Mouse (Mus musculus) c-Kit-positive CD71-positive TER-119-negative erythroid progenitor cells, embryonic 14.5 days (primary cell): ENCODE results near the gene C1qtnf3.

Experiments
- DNase-seq: peaks from one replicate; pipeline ENCODE4 v3.0.0-alpha.2; 2013; ENCODE audit warnings: low read depth

The C1qtnf3 gene

GRCm38 (mm10) chr15:10951951-10952759 lies at the start of gene C1qtnf3:
C1qtnf3 (plus strand) TSS chr15:10952332.
- DNase-seq: no peak

- no peak for DNase-seq
Observed at GRCm38 (mm10) chr15:10902360-10902759, 49.8 kb upstream of the C1qtnf3 start.

- no peak for DNase-seq
Observed at GRCm38 (mm10) chr15:10916611-10917311, 35.4 kb upstream of the C1qtnf3 start.

- no peak for DNase-seq
Observed at GRCm38 (mm10) chr15:10917312-10917660, 34.8 kb upstream of the C1qtnf3 start.

GRCm38 (mm10) chr15:10920212-10920611 lies 31.9 kb upstream of the C1qtnf3 start:
- no peak for DNase-seq

- no peak for DNase-seq
Observed at GRCm38 (mm10) chr15:10921064-10921463, 31.1 kb upstream of the C1qtnf3 start.

GRCm38 (mm10) chr15:10922061-10922460 lies 30.1 kb upstream of the C1qtnf3 start:
- DNase-seq: no peak

GRCm38 (mm10) chr15:10922570-10922969 lies 29.6 kb upstream of the C1qtnf3 start:
- no peak for DNase-seq

- DNase-seq: no peak
Observed at GRCm38 (mm10) chr15:10923076-10923995, 28.8 kb upstream of the C1qtnf3 start.

GRCm38 (mm10) chr15:10927325-10927724 lies 24.8 kb upstream of the C1qtnf3 start:
- DNase-seq: no peak

GRCm38 (mm10) chr15:10928633-10929270 lies 23.4 kb upstream of the C1qtnf3 start:
- no peak for DNase-seq

- no peak for DNase-seq
Observed at GRCm38 (mm10) chr15:10933930-10934329, 18.2 kb upstream of the C1qtnf3 start.

- DNase-seq: no peak
Observed at GRCm38 (mm10) chr15:10940148-10941108, 11.7 kb upstream of the C1qtnf3 start.

- DNase-seq: no peak
Observed at GRCm38 (mm10) chr15:10941901-10942300, 10.2 kb upstream of the C1qtnf3 start.

- no peak for DNase-seq
Observed at GRCm38 (mm10) chr15:10947852-10948251, 4.3 kb upstream of the C1qtnf3 start.

GRCm38 (mm10) chr15:10952760-10953305 lies 701 bp downstream of the C1qtnf3 start:
- DNase-seq: no peak

GRCm38 (mm10) chr15:10953465-10953864 lies 1.3 kb downstream of the C1qtnf3 start:
- DNase-seq: no peak

GRCm38 (mm10) chr15:10954381-10955016 lies 2.4 kb downstream of the C1qtnf3 start:
- DNase-seq: no peak

- no peak for DNase-seq
Observed at GRCm38 (mm10) chr15:10955156-10955555, 3.0 kb downstream of the C1qtnf3 start.

GRCm38 (mm10) chr15:10956706-10957105 lies 4.6 kb downstream of the C1qtnf3 start:
- DNase-seq: no peak
